Mouse (Mus musculus): ENCODE measurements around the gene Hnf1a.

The Hnf1a gene

GRCm38 (mm10) chr5:114979250-114980121 is 8.6 kb upstream of the Hnf1a start:
- peak; percentile 84 for DNase-seq

- peak; percentile 68 for DNase-seq
These were observed 8.0 kb upstream of the Hnf1a start for GRCm38 (mm10) chr5:114978888-114979249.

- no peak for DNase-seq
These were observed 7.6 kb upstream of the Hnf1a start for GRCm38 (mm10) chr5:114978473-114978872.

- DNase-seq, result no peak
These were observed 6.0 kb upstream of the Hnf1a start for GRCm38 (mm10) chr5:114976935-114977334.

GRCm38 (mm10) chr5:114973131-114973530 is 2.2 kb upstream of the Hnf1a start:
- no peak for DNase-seq

GRCm38 (mm10) chr5:114972201-114972600 is 1.3 kb upstream of the Hnf1a start:
- no peak for DNase-seq

GRCm38 (mm10) chr5:114969609-114970215 is 1.2 kb downstream of the Hnf1a start:
- DNase-seq, result no peak

GRCm38 (mm10) chr5:114969064-114969463 is 1.8 kb downstream of the Hnf1a start:
- DNase-seq, result no peak

- no peak for DNase-seq
These were observed 2.2 kb downstream of the Hnf1a start for GRCm38 (mm10) chr5:114968651-114969050.

- no peak for DNase-seq
These were observed 3.2 kb downstream of the Hnf1a start for GRCm38 (mm10) chr5:114967523-114968268.

GRCm38 (mm10) chr5:114964967-114965898 is 5.7 kb downstream of the Hnf1a start:
- no peak for DNase-seq

GRCm38 (mm10) chr5:114964315-114964966 is 6.5 kb downstream of the Hnf1a start:
- no peak for DNase-seq

GRCm38 (mm10) chr5:114961590-114962360 is 9.1 kb downstream of the Hnf1a start:
- peak; percentile 61 for DNase-seq

GRCm38 (mm10) chr5:114958069-114958468 is 12.8 kb downstream of the Hnf1a start:
- no peak for DNase-seq

- DNase-seq, result no peak
These were observed 17.6 kb downstream of the Hnf1a start for GRCm38 (mm10) chr5:114953326-114953725.

GRCm38 (mm10) chr5:114951279-114951880 is 19.5 kb downstream of the Hnf1a start:
- DNase-seq, result no peak

GRCm38 (mm10) chr5:114950669-114951068 is 20.2 kb downstream of the Hnf1a start:
- DNase-seq, result no peak

- no peak for DNase-seq
These were observed 21.1 kb downstream of the Hnf1a start for GRCm38 (mm10) chr5:114949812-114950211.

GRCm38 (mm10) chr5:114949316-114949715 is 21.6 kb downstream of the Hnf1a start:
- peak; percentile 52 for DNase-seq

GRCm38 (mm10) chr5:114948891-114949290 is 22.0 kb downstream of the Hnf1a start:
- no peak for DNase-seq

GRCm38 (mm10) chr5:114945072-114945471 is 25.8 kb downstream of the Hnf1a start:
- no peak for DNase-seq

Measured in retina, postnatal 1 day (tissue).